Mouse (Mus musculus): Measurements from ENCODE around the gene Hsp90aa1.
A peak's percentile ranks its signal among the peaks of the same experiment; 100 is the strongest.
"Not testable (repeated sequence)": the region's sequence is repeated elsewhere in the genome, so short reads cannot be mapped to it uniquely, and the experiment has no call there.

Gene Hsp90aa1

GRCm38 (mm10) chr12:110702556-110702955, at the start of gene Hsp90aa1:
TSS of gene Hsp90aa1 (minus strand) at chr12:110702728.
- no peak for DNase-seq (ENCODE audit: extremely low spot score)

- DNase-seq (ENCODE audit: extremely low spot score), result no peak
These were observed 48.4 kb upstream of the Hsp90aa1 start for GRCm38 (mm10) chr12:110750770-110751439.

GRCm38 (mm10) chr12:110738158-110738921, 35.8 kb upstream of the Hsp90aa1 start:
- peak; percentile 24 for DNase-seq (ENCODE audit: extremely low spot score)

DNA sequence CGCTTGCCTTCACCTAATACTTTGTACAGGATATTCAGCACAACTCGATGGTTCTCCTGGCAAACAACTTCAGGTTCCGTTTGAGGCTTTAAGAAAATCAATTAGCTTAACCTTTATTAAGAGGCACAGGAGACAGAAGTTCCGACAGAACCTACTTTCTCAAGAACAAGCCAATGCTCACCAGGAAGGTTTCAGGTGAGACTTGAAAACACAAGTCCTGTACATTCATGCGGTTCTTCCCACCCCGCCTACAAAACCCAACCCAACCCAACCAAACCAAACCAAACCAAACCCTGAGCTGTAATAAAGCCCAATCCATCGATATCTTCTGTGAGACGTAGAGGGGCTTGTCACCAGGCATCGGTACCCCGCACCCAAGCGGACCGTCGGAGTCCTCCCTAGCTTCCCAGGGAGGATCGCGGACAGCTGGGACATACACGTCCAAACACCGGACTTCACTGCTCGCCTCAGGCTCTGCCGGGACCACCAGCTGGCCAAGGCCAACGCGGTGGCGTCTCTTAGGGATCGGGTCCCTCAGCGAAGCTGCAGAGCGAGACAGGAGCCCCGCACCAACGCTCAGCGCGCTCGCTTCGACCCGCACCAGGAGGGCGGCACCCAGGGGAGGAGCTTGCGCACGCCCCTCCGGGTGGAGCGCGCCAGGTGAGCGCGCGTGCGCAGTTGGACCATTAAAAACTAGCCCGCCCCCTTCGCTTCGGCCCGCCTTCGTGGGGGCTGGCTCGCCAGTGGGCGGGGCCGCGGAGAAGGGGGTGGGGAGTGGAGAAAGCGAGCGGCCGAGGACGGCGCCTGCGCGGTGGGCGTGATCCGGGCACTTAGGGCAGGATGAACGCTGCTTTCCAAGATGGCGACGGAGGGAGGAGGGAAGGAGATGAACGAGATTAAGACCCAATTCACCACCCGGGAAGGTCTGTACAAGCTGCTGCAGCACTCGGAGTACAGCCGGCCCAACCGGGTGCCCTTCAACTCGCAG, 34.9 kb upstream of the Hsp90aa1 start, which contains the start of gene Wdr20:
TSS of gene Wdr20 (plus strand) at position 775 of the 988 bp plus-strand sequence.
- peak; percentile 99 for DNase-seq (ENCODE audit: extremely low spot score)

- DNase-seq (ENCODE audit: extremely low spot score), result no peak
These were observed 34.1 kb upstream of the Hsp90aa1 start for GRCm38 (mm10) chr12:110736641-110737040.

DNA sequence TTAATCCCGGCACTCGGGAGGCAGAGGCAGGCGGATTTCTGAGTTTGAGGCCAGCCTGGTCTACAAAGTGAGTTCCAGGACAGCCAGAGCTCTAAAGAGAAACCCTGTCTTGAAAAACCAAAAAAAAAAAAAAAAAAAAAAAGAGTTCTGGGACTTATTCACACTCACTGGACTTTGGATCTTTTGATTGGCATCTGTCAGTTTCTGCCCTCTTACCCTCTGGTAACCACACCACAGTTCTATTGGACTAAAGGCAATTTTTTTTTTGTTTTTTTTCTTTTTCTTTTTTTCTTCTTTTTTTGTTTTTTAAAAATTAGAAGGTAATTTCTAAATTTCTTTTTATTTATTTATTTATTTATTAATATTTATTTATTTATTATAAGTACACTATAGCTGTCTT, 30.7 kb upstream of the Hsp90aa1 start:
- DNase-seq (ENCODE audit: extremely low spot score), result not testable (repeated sequence)

DNA sequence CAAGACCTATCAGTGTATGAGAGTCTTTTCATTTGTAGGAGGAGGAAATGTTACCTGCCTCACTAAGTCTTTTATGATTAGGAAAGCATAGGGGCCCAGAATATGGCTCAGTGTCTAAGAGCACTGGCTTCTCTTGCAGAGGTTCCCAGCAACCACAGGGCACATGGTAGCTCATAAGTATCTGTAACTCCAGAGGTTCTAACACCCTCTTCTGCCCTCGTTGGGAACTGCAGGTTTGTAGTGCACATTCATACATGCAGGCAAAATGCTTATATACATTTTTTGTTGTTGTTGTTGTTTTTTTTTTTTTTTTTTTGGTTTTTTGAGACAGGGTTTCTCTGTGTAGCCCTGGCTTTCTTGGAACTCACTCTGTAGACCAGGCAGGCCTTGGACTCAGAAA, 23.9 kb upstream of the Hsp90aa1 start:
- DNase-seq (ENCODE audit: extremely low spot score), result no peak

DNA sequence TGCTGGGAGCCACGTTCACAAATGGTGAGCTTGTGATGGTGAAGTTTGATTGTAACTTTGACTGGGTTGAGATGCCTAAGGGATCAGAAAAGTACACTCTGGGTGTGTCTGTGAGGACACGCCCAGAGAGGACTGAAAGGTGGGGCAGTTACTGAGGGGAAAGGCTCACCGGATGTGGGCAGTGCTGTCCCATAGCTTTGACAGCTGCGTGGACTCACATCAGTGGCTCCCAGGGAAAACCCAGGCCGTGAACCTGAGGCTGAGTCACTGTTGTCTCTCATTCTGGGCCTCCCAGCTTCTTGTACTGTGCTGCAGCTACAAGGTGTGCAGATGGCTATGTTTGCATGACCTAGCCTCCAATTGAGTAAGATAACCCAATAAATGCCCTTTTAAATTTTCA, 23.0 kb upstream of the Hsp90aa1 start:
- no peak for DNase-seq (ENCODE audit: extremely low spot score)

- no peak for DNase-seq (ENCODE audit: extremely low spot score)
These were observed 22.5 kb upstream of the Hsp90aa1 start for GRCm38 (mm10) chr12:110725051-110725450.

DNA sequence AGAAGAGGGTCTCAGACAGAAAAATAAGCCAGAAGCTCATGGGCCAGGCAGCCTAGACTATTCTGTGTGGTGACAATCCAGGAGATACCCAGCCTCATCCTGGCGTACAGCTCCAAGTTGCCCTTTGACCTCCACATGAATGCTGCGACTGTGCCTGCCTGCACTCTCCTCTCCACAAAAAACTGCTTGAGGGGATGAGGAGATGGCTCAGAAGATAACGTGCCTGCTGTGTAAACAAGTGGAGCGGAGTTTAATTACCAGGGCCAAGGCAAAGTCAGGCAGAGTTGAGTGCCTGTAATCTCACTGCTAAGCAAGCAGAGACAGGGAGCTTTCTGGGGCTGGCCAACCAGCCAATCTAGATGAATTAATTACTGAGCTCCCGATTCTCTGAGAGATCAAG, 13.5 kb upstream of the Hsp90aa1 start:
- DNase-seq (ENCODE audit: extremely low spot score), result no peak

GRCm38 (mm10) chr12:110714215-110714614, 11.7 kb upstream of the Hsp90aa1 start:
- DNase-seq (ENCODE audit: extremely low spot score), result no peak

- DNase-seq (ENCODE audit: extremely low spot score), result no peak
These were observed 11.3 kb upstream of the Hsp90aa1 start for GRCm38 (mm10) chr12:110713784-110714183.

- DNase-seq (ENCODE audit: extremely low spot score), result no peak
These were observed 8.7 kb upstream of the Hsp90aa1 start for GRCm38 (mm10) chr12:110711270-110711669.

- DNase-seq (ENCODE audit: extremely low spot score), result no peak
These were observed 4.9 kb upstream of the Hsp90aa1 start for GRCm38 (mm10) chr12:110707451-110707850.

DNA sequence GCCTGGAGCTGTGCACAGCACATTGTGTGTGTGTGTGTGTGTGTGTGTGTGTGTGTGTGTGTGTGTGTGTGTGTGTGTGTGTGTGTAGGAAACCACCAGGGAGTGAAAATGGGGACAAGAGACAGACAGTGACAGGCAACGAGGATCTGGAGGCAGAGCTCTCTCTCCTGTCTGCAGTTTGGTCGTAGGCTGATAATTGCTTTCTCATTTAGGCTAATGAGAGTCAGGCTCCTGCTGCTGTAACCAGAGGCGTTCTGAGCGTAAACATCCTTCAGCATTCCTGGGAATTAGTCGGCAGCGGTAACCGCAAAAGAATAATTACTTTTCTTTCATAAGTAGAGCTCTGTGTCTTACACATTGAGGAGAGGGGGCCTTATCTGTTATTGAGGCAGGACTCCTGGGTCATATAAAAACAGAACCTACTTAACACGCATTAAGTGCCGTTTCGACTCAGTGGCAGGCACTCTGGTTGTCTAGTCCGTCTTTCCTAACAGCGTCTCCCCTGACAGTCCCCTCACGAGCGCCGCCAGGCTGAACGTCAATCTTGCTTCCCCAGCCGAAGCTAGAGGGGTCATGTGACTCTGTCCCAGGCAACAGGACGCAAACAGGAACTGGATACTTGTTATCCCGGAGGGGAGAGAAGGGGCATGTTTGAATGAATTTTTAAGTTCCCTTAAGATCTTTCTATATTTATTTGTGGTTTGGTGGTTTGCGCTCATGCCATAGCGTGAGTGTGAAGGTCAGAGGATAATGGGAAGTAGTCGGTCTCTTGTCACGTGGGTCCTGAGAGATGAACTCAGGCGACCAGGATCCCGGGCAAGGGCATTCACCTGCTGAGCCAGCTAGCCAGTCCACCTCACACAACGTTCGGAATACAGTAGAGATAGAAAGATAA, 4.1 kb upstream of the Hsp90aa1 start:
- DNase-seq (ENCODE audit: extremely low spot score), result peak; percentile 71

- DNase-seq (ENCODE audit: extremely low spot score), result not testable (repeated sequence)
These were observed 2.9 kb upstream of the Hsp90aa1 start for GRCm38 (mm10) chr12:110705419-110705818.

GRCm38 (mm10) chr12:110703682-110704081, 1.2 kb upstream of the Hsp90aa1 start:
- no peak for DNase-seq (ENCODE audit: extremely low spot score)

DNA sequence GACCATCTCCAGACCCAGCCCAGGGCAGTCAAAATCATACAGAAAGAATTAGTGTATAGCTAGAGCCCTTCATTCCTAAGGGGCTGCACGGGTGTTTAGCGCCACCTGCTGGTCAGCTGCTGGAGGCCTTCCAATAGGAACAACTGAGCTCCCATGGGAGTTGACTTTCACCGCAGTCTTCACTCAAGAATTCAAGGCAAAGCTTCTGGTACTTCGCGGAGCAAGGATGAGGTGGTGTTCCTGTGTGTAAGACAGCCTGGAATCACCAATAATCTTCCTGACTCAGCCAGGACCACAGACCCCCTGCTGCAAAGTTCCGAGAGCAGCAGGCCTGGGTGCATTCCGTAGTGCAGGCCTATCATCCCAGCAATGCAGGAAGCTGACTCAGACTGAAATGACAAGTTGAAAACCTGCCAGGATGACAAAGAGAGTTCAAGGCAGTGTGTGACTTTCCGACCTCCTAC, 512 bp upstream of the Hsp90aa1 start:
- peak; percentile 84 for DNase-seq (ENCODE audit: extremely low spot score)

GRCm38 (mm10) chr12:110701363-110701762, 1.2 kb downstream of the Hsp90aa1 start:
- DNase-seq (ENCODE audit: extremely low spot score), result not testable (repeated sequence)

GRCm38 (mm10) chr12:110700730-110701129, 1.8 kb downstream of the Hsp90aa1 start:
- DNase-seq (ENCODE audit: extremely low spot score), result no peak

- no peak for DNase-seq (ENCODE audit: extremely low spot score)
These were observed 3.4 kb downstream of the Hsp90aa1 start for GRCm38 (mm10) chr12:110699171-110699547.
